Mouse (Mus musculus) megakaryocyte, embryonic 14.5 days (primary cell): ENCODE data around the gene Shoc2.

Source experiments
- FLI1 ChIP-seq: IDR thresholded peaks from 2 replicates; pipeline ENCODE4 v1.6.1; 2012; ENCODE audit warnings: low read length, inconsistent platforms, mixed read lengths
- GATA1 ChIP-seq: IDR thresholded peaks from 3 replicates; pipeline ENCODE4 v1.6.1; 2012; ENCODE audit warnings: mixed read lengths, low read length, inconsistent platforms, borderline replicate concordance

GRCm38 (mm10) chr19:54015503-54015902 is 71.4 kb downstream of the Shoc2 start:
- TF ChIP-seq GATA1 (no peak), FLI1 (no peak)
